Mouse (Mus musculus): ENCODE data around the gene Pdcd4.

DNA sequence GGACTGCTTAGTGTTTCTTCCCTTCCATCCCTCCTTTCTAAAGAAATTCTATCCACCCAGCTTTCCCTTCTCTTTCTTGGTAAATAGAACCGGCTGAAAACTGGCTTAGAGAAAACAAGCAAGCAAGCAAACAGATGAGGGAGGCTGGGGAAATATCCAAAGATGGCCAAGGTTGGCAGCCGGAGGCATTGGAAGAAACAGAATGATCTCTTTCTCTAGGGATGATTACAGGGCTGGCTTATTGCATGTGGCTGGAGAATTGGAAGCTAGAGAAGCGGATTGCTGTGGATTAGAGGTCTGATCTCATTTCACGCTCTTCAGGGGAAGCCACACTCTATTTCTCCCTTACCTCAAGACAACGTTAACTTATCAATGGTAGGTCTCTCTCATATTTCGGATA lies 16.8 kb upstream of the Pdcd4 start:
- TF ChIP-seq CTCF (conservative IDR thresholded peaks at IDR 0.05; ENCODE audit: low read length) = no peak
- TF ChIP-seq NANOG (IDR thresholded peaks at IDR 0.05; ENCODE audit: borderline replicate concordance, low read length) = no peak

All from E14TG2a.4 (cell line).